Mouse (Mus musculus) cerebellum, adult 2 months (tissue): ENCODE results near the gene Lamtor1.

Experiments used
- CTCF ChIP-seq: fragments of 200-500 bp; IDR thresholded peaks from 2 replicates; pipeline ENCODE4 v1.5.1; 2011; ENCODE audit warnings: low read depth, mild to moderate bottlenecking, control low read depth, low read length, moderate library complexity, borderline replicate concordance; ENCODE audit not compliant: insufficient read depth
- POLR2A ChIP-seq: fragments of 200-500 bp; IDR thresholded peaks from 2 replicates; pipeline ENCODE4 v1.6.1; 2011; ENCODE audit warnings: low read length, control low read depth, borderline replicate concordance; ENCODE audit not compliant: insufficient read depth

DNA sequence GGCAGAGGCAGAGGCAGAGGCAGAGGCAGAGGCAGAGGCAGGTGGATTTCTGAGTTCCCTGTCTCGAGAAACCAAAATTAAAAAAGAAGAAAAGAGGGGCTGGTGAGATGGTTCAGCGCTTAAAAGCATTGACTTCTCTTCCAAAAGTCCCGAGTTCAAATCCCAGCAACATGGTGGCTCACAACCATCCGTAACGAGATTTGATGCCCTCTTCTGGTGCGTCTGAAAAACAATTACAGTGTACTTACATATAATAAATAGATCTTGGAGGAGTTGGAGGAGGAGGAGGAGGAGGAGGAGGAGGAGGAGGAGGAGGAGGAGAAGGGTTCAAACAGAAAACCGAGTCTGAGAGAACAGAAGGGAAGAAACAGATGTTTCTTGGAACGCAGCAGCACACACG lies 10.0 kb upstream of the Lamtor1 start:
- no peak for TF ChIP-seq CTCF
- TF ChIP-seq POLR2A: no peak
